Mouse (Mus musculus) forebrain, postnatal 0 days (tissue): Measurements from ENCODE around the gene Usp44. TPM values are rescaled to one million over a fixed set of nuclear protein-coding genes. Genes with fewer than 3 reads are reported as not detected.
A peak's percentile ranks its signal among the peaks of the same experiment; 100 is the strongest.

Experiments
- ATAC-seq: fragments of 200-750 bp; cut with Nextera tagmentation; 2 replicates; pipeline ENCODE4 v1.8.0; 2017; ENCODE audit warnings: mild to moderate bottlenecking, moderate library complexity
- DNase-seq: peaks from one replicate; pipeline ENCODE4 v3.0.0-alpha.2; 2015
- H3K27ac ChIP-seq: fragments of 300-500 bp; sonication (generic); 2 replicates; pipeline ENCODE4 v1.5.1; 2014; ENCODE audit warnings: low read depth, mild to moderate bottlenecking, antibody characterized with exemption, low read length, moderate library complexity, mixed read lengths
- H3K27me3 ChIP-seq: fragments of 300-500 bp; sonication (generic); 2 replicates; pipeline ENCODE4 v1.6.1; 2014; ENCODE audit warnings: mild to moderate bottlenecking, low read length, mixed read lengths; ENCODE audit not compliant: insufficient read depth
- H3K36me3 ChIP-seq: fragments of 300-500 bp; sonication (generic); 2 replicates; pipeline ENCODE4 v1.6.1; 2014; ENCODE audit warnings: mild to moderate bottlenecking, moderate library complexity; ENCODE audit not compliant: insufficient read depth
- H3K4me1 ChIP-seq: fragments of 300-500 bp; sonication (generic); 2 replicates; pipeline ENCODE4 v1.6.1; 2014; ENCODE audit warnings: antibody characterized with exemption; ENCODE audit not compliant: insufficient read depth
- H3K4me2 ChIP-seq: fragments of 300-500 bp; sonication (generic); 2 replicates; pipeline ENCODE4 v1.6.1; 2014; ENCODE audit warnings: low read depth, mild to moderate bottlenecking, moderate library complexity
- H3K4me3 ChIP-seq: fragments of 300-500 bp; sonication (generic); 2 replicates; pipeline ENCODE4 v1.5.1; 2014; ENCODE audit warnings: low read depth, low read length, mixed read lengths
- H3K9ac ChIP-seq: fragments of 300-500 bp; sonication (generic); 2 replicates; pipeline ENCODE4 v1.6.1; 2014; ENCODE audit warnings: mild to moderate bottlenecking
- H3K9me3 ChIP-seq: fragments of 300-500 bp; sonication (generic); 2 replicates; pipeline ENCODE4 v1.6.1; 2016; ENCODE audit warnings: low read length
- CTCF ChIP-seq: sonication (generic); IDR thresholded peaks from 2 replicates; pipeline ENCODE4 v1.5.1; 2016; ENCODE audit warnings: antibody characterized with exemption, control low read depth, low read depth
- WGBS: fragments of 180-500 bp; shearing (Covaris S2); extraction: QIAGEN DNeasy Blood & Tissue Kit; methylation state at CpG from one replicate; pipeline ENCODE4 v1.1.7; 2014; 5-methylcytosine and 5-hydroxymethylcytosine counted together
- polyA plus RNA-seq: library from polyadenylated mRNA; unstranded; fragments of >200 nt; fragmentation: Nextera tagmentation; extraction: Ambion mirVana; gene quantifications from 2 replicates; pipeline ENCODE4 v1.2.1, GENCODE M21; 2015
- total RNA-seq: library from RNA; depleted of rRNA; stranded (reverse); fragments of >200 nt; gene quantifications from 2 replicates; pipeline ENCODE4 v1.2.3, GENCODE M21; 2014

The Usp44 gene
- total and polyA plus RNA-seq, 2 experiments from 2014 or later: 0.08 to 0.14 TPM

- no peak for TF ChIP-seq CTCF
- Histone ChIP-seq H3K27ac (no peak overlapping the region), H3K4me3 (no peak overlapping the region), H3K4me1 (no peaks in the 10 kb centered on the region), H3K4me2 (no peak overlapping the region), H3K27me3 (0 out of 2 replicates have a peak, but pooled peaks cover 3% of the 10 kb centered on the region), H3K36me3 (no peaks in the 10 kb centered on the region), H3K9ac (no peak overlapping the region), H3K9me3 (no peaks in the 10 kb centered on the region)
- no peak for DNase-seq
- no peak for ATAC-seq
- 50% methylated on average over 7 of the region's 7 CpGs for WGBS
These were observed 20.7 kb upstream of the Usp44 start for GRCm38 (mm10) chr10:93810590-93811185.

DNA sequence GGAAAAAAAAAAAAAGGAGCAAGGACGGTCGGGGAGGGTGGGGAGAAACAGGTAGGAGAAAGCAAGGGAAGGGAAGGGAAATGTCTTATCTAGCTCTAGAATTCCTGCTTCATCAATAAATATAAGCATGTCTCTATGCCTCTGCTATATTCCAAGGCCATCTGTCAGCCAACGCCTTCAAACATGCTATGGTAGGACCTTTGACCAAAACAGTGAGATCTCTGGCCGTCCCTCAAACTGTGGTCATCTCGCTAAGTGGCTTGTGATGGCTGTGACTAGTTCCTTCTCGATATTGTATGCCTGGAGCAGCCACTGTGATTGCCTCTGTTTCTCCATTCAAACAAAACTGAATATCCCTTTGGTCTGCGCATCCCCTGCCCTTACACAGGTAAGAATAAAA lies 19.3 kb upstream of the Usp44 start:
- H3K4me1 ChIP-seq: no peaks in the 10 kb centered on the region
- no peak overlapping the region for H3K4me2 ChIP-seq
- TF ChIP-seq CTCF: no peak
- no peak overlapping the region for H3K4me3 ChIP-seq
- WGBS: 87% methylated on average over 7 of the region's 7 CpGs
- DNase-seq: no peak
- 0 out of 2 replicates have a peak, but pooled peaks cover 6% of the 10 kb centered on the region for H3K27me3 ChIP-seq
- H3K36me3 ChIP-seq: no peaks in the 10 kb centered on the region
- H3K27ac ChIP-seq: no peak overlapping the region
- no peak overlapping the region for H3K9ac ChIP-seq
- no peaks in the 10 kb centered on the region for H3K9me3 ChIP-seq
- ATAC-seq: no peak

GRCm38 (mm10) chr10:93812774-93813415 lies 18.5 kb upstream of the Usp44 start:
- H3K9ac ChIP-seq: no peak overlapping the region
- no peaks in the 10 kb centered on the region for H3K9me3 ChIP-seq
- 0 out of 2 replicates have a peak overlapping the region, but pooled peaks have one; percentile 9 for H3K4me3 ChIP-seq
- peak; percentile 51; the same call in 1 of the 2 replicates for ATAC-seq
- peak; percentile 93 for DNase-seq
- H3K27me3 ChIP-seq: 0 out of 2 replicates have a peak, but pooled peaks cover 7% of the 10 kb centered on the region
- H3K4me2 ChIP-seq: no peak overlapping the region
- no peaks in the 10 kb centered on the region for H3K4me1 ChIP-seq
- no peak overlapping the region for H3K27ac ChIP-seq
- peak; percentile 90 for TF ChIP-seq CTCF
- 9% methylated on average over 10 of the region's 10 CpGs for WGBS
- no peaks in the 10 kb centered on the region for H3K36me3 ChIP-seq

DNA sequence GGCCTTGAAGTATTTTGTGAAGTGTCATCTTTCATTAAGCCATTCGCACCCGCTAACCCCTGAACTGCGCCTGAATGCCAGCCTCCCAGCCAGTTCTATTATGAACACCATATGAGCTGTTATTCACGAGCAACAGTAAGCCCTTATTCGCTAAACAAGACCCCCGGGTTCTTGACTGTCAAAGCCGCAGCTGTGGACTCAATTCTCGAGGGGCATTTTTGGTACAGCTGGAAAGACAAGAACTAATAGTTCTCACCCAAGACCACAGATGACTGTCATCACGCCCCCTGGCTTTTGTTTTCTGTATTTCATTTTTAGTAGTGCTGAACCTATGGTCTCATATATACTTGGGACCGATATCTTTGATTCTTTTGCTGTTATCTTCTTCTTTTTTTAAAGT lies 17.6 kb upstream of the Usp44 start:
- peak; percentile 55 for TF ChIP-seq CTCF
- no peaks in the 10 kb centered on the region for H3K9me3 ChIP-seq
- ATAC-seq (peak; percentile 47; the same call in 1 of the 2 replicates), DNase-seq (peak; percentile 13)
- H3K27ac ChIP-seq: no peak overlapping the region
- no peaks in the 10 kb centered on the region for H3K36me3 ChIP-seq
- no peaks in the 10 kb centered on the region for H3K4me1 ChIP-seq
- WGBS: 41% methylated on average over 10 of the region's 10 CpGs
- H3K27me3 ChIP-seq: peaks cover 7% of the 10 kb centered on the region; the same call in 1 of the 2 replicates
- H3K9ac ChIP-seq: no peak overlapping the region
- no peak overlapping the region for H3K4me3 ChIP-seq
- no peak overlapping the region for H3K4me2 ChIP-seq

GRCm38 (mm10) chr10:93818661-93819060 lies 12.7 kb upstream of the Usp44 start:
- Histone ChIP-seq H3K4me2 (no peak overlapping the region), H3K36me3 (no peaks in the 10 kb centered on the region), H3K9me3 (no peaks in the 10 kb centered on the region), H3K4me3 (no peak overlapping the region), H3K27me3 (peaks cover 12% of the 10 kb centered on the region), H3K9ac (no peak overlapping the region), H3K4me1 (no peaks in the 10 kb centered on the region), H3K27ac (no peak overlapping the region)
- 37% methylated on average over 7 of the region's 7 CpGs for WGBS
- ATAC-seq (no peak), DNase-seq (peak; percentile 72)
- TF ChIP-seq CTCF: peak; percentile 78

DNA sequence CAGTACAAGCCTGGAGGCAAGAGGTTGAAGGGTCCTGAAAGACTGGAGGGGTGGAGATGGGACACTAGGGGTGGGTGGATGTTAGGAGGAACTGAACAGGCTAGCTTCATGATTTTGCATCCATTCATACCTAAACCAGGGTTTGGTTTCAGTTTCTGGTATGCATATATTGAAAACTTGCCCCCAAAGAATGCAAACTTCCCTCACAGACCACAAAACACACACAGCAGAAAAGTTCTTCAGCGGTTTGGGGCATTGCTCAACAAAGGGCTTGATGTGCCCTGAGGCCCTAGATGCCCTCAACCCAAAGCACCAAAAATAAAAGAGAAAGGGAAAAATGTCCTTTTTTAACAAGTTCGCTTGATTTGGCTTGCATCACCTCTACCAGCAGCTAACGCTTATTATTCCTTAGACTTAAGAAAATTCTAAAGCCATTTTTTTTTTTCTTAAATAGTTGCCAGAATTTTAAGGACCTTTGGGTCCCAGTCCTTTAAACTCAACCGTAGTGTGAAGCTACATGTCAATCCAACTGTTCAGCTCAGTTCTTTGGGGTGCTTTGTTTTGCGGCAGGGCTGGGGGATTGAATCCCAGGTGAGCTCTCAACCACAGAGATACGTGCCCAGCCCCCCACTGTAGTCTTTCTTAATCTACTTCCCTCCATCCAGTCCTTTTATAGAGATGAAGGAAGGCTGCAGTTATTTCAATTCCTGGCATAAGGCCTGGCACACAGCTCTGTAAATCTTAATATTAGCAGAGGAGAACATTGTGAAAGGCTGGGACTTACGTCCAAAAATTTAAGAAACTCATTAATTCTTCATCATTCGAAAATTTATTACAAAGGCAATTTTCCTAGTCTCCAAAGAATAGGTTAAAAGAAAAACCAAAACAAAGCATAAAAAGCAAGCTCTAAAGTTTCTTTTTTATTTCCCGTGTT lies 1.2 kb upstream of the Usp44 start:
- Histone ChIP-seq H3K9ac (no peak overlapping the region), H3K9me3 (no peaks in the 10 kb centered on the region), H3K27ac (no peak overlapping the region), H3K4me1 (no peaks in the 10 kb centered on the region), H3K4me2 (no peak overlapping the region), H3K36me3 (no peaks in the 10 kb centered on the region), H3K4me3 (no peak overlapping the region), H3K27me3 (peaks cover 38% of the 10 kb centered on the region)
- ATAC-seq (no peak), DNase-seq (no peak)
- 39% methylated on average over 9 of the region's 9 CpGs for WGBS
- no peak for TF ChIP-seq CTCF
